Mouse (Mus musculus): ENCODE results near the gene Strbp.

Strbp gene

DNA sequence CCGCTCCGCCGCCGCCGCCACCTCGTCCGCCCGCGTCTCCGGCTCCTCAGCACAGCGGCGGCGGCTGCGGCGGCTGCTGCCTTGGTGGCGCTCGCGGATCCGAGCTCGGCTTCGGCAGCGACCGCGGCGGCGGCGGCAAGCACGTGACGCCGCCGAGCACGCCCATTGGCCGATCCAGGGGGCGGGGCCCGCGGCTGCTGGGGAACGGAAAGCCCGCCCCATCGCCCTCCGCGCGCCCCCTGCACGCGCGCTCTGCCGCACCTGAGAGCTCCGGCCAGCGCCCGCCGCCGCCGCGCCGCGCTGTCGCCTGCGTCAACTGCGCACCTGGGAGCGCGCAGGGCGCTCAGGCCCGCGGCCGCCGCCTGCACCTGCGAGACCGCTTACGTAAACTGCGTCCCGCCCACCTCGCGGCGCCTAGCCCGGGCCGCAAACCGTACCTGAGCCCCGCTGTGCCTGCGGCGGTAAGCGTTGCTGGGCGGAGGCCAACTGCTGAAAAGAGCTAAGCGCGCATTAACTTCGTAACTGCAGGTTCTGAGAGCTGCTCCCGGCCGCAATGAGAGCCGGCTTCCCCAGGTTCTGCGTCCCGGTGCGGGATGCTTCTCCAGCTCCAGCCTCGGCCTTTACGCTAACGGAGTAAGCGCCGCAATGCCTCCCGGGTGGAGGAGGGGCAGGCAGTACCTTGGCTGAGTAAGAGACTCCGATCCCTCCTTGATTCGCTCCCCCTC lies at the start of gene Strbp:
Gene Strbp, minus strand, starts transcription at position 630 of the 725 bp plus-strand sequence.
- DNase-seq (ENCODE audit: low read depth, low spot score) = peak; percentile 98

DNA sequence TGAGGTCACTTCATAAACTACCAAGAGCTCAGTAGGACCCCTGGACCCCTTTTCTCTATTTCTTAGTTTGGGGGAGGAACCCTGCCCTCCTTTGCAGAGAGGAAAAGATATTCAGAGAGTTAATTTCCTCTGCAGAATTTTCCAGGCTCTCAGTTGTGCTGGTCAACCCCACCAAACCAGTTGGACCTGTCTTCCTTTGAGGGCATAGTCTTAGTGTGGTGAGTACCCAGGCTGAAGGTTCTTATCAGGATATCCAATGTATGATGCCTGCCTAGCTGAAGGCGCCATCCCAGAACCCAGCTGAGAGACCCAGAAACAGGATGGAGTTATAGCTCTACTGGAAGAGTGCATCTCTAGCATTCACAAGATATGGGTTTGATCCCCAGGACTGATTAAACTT lies 47.5 kb upstream of the Strbp start:
- no peak for DNase-seq (ENCODE audit: low read depth, low spot score)

DNA sequence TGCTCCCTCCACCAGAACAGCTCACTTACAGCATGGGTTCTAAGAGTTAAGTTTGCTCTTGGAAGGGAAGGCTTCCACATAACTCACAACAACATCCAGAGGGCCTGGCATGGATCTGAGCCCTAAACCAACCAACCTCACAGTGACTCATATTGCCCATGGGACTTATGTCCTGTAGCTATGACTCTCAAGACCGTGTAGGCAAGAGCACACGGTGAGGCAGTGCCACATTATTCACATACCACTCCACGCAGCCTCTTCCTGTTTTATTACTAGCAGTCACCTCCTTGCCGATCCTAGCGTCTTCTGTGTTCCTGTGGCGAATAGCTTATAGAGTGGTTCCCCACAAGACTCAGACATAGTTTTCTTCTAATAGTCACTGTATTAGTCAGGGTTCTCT lies 45.7 kb upstream of the Strbp start:
- no peak for DNase-seq (ENCODE audit: low read depth, low spot score)

DNA sequence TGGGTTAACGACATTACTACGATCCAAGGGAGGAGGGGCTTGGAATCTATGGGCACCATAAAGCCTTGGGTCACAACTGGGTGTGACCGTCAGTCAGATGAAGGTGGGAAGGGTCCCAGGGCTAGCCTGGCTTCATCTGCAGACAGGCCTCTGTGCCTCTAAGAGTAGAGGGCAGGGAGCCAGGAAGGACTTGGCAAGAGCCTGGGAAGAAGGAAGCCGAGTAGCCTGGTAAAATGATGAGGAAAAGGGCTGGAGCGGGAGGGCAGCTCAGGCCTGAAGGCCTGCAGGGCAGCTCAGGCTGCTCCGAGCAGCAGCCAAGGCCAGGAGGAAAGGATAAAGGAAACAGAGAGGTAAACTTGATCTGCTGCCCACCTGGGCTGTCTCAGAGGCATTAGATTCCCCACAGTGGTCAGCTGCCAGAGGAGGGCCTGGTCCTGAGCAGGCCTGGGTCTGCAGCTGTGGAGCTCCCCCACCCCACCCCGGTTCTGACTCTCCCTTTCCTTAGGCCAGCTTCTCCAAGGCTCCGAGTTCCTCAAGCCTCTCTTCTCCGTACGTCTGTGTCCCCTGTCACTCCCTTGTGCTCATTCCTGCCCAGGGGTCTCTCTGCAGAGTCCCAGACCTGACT lies 44.9 kb upstream of the Strbp start:
- peak; percentile 32 for DNase-seq (ENCODE audit: low read depth, low spot score)

DNA sequence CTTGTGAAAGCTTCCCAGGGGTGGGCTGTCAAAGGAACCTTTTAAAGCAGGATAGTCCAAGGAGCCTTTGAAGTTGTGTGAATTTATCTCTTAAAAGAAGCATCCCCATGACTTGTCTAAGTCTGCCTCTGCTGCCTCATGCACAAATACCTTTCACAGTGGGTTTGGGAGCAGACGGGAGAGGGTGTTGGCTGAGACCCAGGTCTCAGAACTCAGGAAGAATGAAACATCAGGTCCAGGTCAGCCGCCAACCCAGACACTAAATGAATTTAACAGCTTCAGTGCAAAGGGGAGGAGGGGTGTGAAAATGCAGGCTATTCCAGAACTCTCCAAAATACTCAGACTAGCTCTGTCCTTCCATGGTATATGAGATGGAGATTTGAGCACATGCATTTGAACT lies 44.2 kb upstream of the Strbp start:
- no peak for DNase-seq (ENCODE audit: low read depth, low spot score)

DNA sequence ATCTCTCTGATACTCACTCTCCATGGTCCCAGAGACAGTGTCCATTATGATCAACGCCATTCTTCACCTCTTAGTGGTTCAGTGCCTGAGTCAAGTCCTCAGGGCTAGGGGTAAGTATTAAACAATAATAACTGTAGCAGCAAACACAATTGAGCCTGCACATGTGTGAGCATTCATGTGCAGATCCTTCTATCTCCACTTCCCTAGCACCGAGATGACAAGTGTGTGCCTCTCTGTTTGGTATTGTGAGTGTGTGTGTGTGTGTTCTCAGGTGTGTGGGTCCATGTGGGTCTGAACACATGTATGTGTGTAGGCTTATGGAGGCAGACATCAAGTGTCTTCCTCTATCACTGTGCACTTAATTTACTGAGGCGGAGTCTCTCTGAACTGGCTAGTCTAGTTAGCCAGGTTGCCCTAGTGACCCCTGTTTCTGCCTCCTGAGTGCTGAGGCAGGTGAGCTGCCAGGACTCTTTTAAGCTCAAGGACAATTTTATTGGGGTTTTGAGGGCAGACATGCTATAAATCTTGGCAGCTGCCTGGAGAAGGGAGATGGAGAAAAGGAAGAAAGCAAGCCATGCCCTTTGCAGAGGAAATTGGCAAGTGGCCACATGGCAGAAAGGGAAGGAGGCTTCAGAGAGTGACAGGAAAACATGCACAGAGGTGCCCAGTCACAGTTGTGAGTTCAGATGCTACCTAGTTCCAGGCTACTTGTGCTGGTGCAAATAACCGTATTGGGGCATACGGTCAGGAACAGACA lies 42.8 kb upstream of the Strbp start:
- no peak for DNase-seq (ENCODE audit: low read depth, low spot score)

DNA sequence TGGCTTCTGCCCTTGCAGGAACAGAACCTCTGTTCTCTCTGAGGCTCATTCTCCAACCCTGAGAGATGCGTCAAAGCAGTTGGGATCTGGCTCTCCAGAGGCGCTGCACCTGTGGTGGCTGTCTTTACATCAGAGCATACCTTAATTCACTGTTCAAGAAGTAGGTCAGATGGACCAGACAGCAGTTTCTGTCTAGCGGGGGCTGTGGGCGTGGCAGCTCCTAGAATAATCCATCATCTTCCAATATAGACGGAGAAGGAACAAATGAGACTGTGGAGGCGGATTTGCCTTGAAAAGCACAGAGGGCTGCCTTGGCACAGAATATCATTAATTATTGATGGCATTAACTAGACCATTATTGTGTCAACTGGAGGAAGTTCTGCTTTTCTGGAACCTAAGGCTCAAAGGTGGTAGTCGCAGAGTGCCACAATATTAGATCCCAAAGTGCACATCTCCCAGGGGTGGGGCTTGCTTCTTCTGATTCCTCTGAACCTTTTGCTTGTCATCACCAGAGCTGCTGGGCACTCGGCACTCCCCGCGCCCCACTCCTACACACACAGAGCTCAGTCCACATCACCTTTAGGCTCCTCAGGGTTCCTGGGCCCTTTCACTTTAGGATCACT lies 41.2 kb upstream of the Strbp start:
- no peak for DNase-seq (ENCODE audit: low read depth, low spot score)

DNA sequence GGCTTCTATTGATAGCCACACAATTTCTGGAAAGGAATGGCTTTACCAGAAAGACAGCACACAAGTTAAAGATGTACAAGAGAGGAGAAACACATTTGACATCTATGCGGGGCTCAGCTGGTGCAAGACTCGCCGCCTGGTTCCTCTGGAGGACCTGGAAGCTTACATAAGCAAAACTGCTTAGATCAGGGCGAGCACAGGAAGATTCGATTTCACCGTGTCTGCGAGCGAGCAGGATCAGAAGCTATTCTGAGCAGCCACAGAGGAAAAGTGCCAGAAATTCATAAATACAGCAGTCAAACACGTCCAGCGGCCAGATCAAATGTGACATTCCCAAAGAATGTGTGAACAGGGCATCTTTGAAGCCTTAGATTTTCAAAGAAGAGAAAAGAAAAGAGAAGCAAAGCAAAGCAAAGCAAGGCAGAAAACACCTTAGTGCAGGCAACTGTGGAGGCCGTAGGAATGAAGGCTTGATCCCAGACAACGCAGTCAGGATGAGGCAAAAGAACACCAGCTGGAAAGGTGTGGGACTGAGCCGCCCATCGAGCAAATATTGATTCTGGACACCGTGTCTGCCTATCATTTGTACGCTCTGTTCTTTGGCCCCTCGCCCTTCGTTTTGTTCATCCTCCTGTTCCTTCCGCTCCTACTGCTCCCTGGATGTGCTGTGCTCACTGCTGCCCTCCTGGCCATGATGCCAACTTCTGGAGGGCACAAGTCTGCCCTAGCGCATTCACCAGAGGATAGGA lies 38.3 kb upstream of the Strbp start:
- no peak for DNase-seq (ENCODE audit: low read depth, low spot score)

DNA sequence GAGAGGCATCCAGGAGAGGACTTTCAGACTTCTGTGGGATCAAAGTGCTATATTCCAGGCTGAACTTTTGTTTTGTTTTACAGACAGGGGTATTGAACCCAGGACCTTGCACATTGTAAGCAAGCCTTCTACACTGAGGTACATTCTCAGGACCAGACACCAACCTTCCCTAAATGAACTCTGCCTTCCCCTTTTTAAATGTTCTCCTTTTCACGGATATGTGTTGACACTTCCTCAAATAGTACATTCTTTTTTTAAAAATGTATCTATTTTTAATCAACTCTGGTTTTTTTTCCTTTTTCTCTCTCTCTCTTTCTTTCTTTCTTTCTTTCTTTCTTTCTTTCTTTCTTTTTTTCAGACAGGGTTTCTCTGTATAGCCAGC lies 32.1 kb upstream of the Strbp start:
- DNase-seq (ENCODE audit: low read depth, low spot score) = no peak

DNA sequence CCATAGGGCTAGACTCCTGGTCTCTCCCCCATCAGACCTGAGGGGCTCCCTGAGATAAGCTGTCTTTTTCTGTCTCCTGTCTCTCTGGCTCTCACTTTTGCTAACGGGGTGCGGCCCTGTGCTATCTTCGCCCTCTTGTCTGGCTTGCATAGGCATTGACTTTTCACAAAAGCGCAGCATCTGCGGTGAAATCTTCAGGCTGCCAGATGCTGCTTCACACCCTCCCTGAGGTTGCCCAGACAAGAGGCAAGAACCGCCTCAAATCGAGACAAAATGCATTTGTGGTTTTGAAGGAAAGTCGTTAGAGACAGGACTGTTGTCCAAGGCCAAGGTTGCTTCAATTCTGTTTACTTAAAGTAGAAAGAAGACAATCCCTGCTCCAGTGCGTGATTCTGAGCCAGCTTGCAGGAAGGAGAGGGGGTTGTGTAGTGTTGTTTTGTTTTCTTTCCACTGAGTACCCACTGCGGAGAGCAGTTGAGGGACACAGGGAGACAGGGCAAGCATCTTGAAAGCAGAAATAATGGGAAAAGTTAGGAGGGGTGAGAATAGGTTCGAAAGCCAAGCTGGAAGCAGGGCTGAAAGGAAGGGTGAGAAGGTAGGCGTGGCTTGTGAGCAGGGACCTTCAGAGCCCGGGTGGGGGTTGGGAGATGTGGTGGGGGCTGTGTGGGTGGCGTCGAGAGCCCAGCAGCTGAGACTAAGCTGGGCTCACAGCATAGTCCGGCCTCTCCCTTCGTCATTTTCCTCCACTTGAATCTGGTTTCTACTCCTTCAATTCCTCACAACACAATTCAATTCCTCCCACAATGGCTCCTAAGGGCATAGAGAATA lies 31.5 kb upstream of the Strbp start:
- peak; percentile 62 for DNase-seq (ENCODE audit: low read depth, low spot score)

DNA sequence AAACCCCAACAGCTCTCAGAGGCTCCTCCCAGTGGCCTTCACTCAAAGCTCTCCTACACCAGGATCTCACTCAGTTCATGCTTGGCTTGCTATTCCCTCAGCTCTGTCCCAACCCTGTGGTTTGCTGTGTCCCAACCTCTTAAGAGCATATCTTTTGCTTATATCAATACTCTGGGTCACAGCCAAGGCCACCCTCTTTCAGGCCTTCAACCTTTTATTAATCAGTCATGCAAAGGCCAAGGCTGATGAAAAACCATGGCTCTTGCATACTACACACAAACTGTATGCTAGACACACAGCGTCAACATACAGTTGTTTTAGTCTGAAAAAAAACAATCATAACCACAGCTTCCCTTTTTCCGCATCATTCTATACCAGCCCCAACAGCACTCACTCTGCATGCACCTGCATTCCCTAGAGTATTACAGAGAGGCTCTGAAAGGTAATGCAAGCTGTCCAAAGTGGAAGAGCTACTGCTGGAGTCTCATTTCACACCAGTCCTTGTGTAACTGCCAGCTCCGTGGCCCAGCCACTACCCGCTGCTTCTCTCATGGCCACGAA lies 27.7 kb upstream of the Strbp start:
- no peak for DNase-seq (ENCODE audit: low read depth, low spot score)

DNA sequence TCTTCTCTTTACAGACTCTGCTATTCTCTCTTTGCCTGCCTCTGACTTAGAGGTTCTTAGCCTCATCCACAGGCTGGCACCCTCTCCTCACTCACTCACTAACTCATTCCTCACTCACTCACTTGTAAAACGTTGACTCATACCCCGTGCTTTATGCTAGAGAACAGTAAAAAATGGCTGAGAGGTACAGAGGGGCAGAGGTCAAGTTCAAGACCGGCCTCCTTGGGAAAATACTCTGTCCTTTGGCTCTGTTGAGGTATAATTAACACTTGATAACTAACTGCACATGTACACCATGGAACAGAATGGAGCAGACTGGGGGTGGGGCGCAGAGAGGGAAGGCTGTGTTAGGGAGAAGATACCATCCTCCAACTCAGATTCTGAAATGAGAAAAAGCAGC lies 20.6 kb upstream of the Strbp start:
- DNase-seq (ENCODE audit: low read depth, low spot score) = no peak

DNA sequence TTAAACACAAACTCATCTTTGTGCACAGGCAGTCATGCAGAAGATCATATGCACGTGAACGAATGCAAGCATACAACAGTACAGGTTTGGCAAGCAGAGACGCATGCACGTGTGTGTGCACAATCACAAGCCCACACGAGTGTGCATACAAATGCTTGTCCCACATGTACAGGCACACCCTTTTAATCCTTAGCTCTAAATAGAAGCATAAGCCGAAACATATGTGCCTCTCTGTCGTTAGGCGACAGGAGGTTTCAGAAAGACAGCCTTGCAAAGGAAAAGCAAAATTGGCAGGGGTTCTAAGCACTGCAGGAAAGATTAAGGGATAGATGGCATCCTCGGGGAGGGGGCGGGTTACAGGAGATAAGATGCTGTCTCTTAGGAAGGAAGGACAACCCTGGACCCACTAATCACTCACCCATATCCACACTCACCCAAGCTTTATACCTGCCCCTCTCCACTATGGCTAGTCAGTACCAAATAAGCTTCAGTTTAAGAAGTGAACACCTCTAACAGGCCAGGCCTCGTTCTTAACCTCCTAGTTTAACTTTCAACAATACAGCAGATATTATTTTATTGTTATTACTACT lies 19.9 kb upstream of the Strbp start:
- DNase-seq (ENCODE audit: low read depth, low spot score) = no peak

DNA sequence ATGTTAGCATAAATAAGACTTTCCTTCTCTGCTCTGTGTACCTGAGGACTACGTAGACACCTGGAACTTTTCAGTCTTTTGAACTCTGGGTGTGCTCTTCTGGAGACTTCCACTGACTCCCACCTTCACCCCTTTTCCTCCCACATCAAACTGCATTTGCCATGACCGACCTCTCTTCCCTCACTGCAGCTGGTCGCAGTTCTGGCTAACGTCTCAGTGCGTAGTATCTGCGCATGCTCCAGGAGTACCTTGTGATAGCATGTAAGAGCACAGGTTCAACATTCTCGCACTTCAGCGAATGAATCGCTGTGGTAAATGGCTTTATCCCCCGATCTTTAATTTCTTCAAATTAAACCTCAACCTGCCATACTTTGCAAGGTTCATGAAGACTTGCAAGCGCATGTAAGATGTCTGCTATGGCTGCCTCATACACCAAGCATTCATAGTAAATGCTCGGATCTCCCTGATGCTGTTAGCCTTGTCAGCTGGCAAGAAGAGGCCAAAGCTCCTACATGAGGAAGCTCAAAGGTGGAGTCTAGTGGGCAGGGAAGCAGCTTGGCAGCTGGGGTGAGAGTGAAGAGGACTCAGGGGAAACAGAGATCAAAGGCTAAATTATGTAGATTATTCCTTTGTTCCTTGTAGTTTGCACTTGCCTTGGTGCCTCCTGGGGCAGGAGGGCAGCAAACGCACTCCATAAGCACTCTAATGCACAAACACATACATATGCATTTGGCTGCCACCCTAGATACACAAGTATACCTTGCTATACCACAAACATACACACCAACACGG lies 19.2 kb upstream of the Strbp start:
- DNase-seq (ENCODE audit: low read depth, low spot score) = no peak

DNA sequence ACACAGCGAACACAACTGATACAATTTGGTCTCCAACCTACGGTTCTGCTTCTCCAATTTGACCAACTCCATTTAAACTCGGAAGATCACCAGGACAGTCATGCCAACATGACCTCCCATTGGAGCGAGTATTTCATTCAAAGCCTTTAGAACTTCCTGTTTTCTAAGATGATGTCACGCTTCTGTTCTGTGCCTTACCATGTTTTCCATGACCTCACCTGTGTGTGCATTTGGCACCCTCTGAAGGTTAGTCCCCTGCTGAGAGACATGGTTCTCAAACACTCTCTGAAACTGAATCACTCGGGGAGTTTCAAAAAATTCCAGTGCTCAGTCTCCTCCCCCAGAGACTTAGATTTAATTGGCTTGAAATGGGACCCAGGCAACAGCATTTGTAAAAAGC lies 12.6 kb upstream of the Strbp start:
- no peak for DNase-seq (ENCODE audit: low read depth, low spot score)

DNA sequence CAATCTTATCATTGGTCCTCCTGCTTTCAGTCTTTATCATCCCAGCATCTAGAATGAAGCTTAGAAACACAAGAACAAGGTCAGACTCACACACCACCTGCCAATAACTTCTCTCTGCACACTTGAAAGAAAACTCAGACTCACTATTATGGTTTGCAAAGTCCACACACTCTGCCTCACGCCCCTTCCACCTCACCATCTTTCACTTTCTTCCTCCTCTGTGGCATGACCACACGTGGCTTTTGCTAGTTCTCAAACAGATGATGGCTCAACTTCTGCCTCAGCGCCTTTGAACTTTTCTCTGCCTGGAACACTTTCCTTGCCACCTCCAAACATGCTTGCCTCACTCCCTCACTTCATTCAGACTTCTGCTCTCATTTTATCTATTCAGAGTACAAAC lies 11.7 kb upstream of the Strbp start:
- DNase-seq (ENCODE audit: low read depth, low spot score) = no peak

DNA sequence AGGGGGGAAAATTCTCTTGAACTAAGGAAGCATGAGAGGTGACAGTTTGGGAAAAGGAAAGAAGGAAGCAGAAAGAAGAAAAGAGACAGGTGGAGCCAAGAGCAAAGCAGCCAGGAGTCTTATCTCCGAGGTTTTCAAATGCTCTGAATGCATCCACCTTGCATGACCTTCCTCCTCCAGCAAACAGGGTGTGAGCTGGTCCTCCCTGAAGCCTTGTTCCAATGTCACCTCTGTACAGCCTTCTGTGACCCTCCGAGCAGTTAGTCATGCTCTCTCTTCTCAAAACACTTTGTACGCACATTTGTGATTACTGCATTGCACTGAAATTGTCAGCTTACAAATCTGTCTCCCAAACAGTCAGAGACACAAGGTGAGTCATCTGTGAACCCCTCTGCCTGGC lies 9.4 kb upstream of the Strbp start:
- peak; percentile 23 for DNase-seq (ENCODE audit: low read depth, low spot score)

DNA sequence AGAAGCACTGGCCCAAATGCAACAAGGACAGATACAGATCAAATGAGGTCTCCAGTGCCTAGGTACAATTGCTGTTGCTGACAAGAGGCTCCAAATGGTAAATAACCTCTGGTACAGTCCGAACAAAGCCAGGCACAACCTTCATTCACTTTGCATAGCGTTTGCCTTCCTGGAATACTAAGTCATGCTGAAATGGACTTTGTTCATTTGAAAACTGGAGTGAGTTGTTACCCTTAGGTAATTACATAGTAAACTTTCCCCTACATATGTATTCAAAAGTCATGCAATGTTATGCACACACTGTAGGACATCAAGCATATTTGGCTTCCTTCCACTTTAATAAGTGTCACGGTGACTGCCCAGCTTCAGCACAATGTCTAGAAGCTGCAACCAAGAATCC lies 5.2 kb upstream of the Strbp start:
- no peak for DNase-seq (ENCODE audit: low read depth, low spot score)

DNA sequence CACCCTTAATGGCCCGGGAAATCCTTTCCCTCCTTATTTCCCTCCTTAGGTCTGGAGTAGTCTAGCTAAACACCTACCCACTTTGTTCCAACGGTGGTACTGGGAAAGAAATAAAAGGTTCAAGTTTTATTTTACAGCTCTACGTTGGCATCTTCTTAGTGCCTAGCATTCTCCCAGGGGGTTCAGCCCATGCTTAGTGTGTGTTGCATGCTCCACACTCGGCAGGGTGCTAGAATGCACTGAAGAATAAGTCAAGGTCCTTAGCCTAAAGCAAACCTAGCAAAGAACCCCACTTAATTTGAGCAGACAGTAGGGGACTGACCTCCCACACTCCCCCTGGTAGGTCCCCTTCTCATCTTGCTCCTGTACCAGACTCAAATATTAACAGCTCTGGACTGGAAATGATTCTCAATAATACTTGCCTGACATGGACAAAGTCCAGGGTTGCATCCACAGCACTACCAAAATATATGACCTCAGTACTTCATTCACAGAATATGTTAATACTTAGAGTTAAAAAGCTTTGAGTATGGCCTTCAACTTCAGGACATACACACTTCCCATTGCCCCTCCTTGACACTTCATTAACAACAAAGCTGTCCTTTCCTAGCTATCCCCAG lies 592 bp upstream of the Strbp start:
- no peak for DNase-seq (ENCODE audit: low read depth, low spot score)

Measured in ZHBTc4 (cell line).